Mouse (Mus musculus) MEL (cell line): ENCODE results near the gene Cldn19. TPM values are rescaled to one million over a fixed set of nuclear protein-coding genes. Genes with fewer than 3 reads are reported as not detected.

Source experiments
- DNase-seq: peaks from one replicate; pipeline ENCODE4 v3.0.0; 2011; ENCODE audit warnings: low read depth, low spot score
- H3K27ac ChIP-seq: 2 replicates; pipeline ENCODE4 v1.5.1; 2012; ENCODE audit warnings: low read depth, mild to moderate bottlenecking, control low read depth, low read length, moderate library complexity; ENCODE audit not compliant: control insufficient read depth
- H3K27me3 ChIP-seq, 2 experiments: fragments of 150-350 bp in 1 of 2; sonication (generic) in 1 of 2; 2 replicates each; pipeline ENCODE4 v1.6.1; 2012; ENCODE audit warnings: low read length in 2 of 2, mild to moderate bottlenecking in 2 of 2, improper control_type of control experiment in 1 of 2, moderate library complexity in 1 of 2; ENCODE audit not compliant: insufficient read depth in 2 of 2, control insufficient read depth in 1 of 2
- H3K36me3 ChIP-seq, 2 experiments: 2 replicates each; pipeline ENCODE4 v1.6.1; 2012 to 2014; ENCODE audit warnings: low read length in 2 of 2, improper control_type of control experiment in 1 of 2, inconsistent platforms in 1 of 2, mild to moderate bottlenecking in 1 of 2; ENCODE audit not compliant: insufficient read depth in 2 of 2, control insufficient read depth in 1 of 2
- H3K4me1 ChIP-seq, 2 experiments: fragments of 150-350 bp in 1 of 2; sonication (generic) in 1 of 2; 2 replicates each; pipeline ENCODE4 v1.6.1; 2012; ENCODE audit warnings: low read length in 2 of 2, improper control_type of control experiment in 1 of 2, mild to moderate bottlenecking in 1 of 2; ENCODE audit not compliant: insufficient read depth in 2 of 2, control insufficient read depth in 1 of 2
- H3K4me3 ChIP-seq, 2 experiments: fragments of 150-350 bp in 1 of 2; sonication (generic) in 1 of 2; 2 replicates each; pipeline ENCODE4 v1.5.1; 2012; ENCODE audit warnings: low read depth in 2 of 2, low read length in 2 of 2, mild to moderate bottlenecking in 2 of 2, moderate library complexity in 2 of 2, control low read depth in 1 of 2, improper control_type of control experiment in 1 of 2; ENCODE audit not compliant: control insufficient read depth in 1 of 2, insufficient read depth in 1 of 2
- H3K79me2 ChIP-seq: 2 replicates; pipeline ENCODE4 v1.6.1; 2012; ENCODE audit warnings: mild to moderate bottlenecking, low read length, moderate library complexity; ENCODE audit not compliant: control insufficient read depth, poor library complexity, insufficient read depth
- H3K9ac ChIP-seq: 2 replicates; pipeline ENCODE4 v1.6.1; 2012; ENCODE audit warnings: low read depth, mild to moderate bottlenecking, control low read depth, low read length, moderate library complexity; ENCODE audit not compliant: control insufficient read depth, poor library complexity, severe bottlenecking
- H3K9me3 ChIP-seq: fragments of 150-350 bp; sonication (generic); replicated peaks from 2 replicates; pipeline ENCODE4 v1.6.1; 2012; ENCODE audit warnings: mild to moderate bottlenecking, low read length, improper control_type of control experiment, moderate library complexity; ENCODE audit not compliant: insufficient read depth
- BHLHE40 ChIP-seq: IDR thresholded peaks from 2 replicates; pipeline ENCODE4 v1.6.1; 2012; ENCODE audit warnings: low read depth, mild to moderate bottlenecking, inconsistent platforms, low read length, improper control_type of control experiment, borderline replicate concordance
- CHD1 ChIP-seq: IDR thresholded peaks from 2 replicates; pipeline ENCODE4 v1.6.1; 2012; ENCODE audit warnings: low read depth, mild to moderate bottlenecking, inconsistent platforms, low read length, improper control_type of control experiment
- CTCF ChIP-seq, 3 experiments: IDR thresholded peaks in 2 of 3; conservative IDR thresholded peaks in 1 of 3; 2 replicates each; pipeline ENCODE4 v1.5.1; 2011 to 2012; ENCODE audit warnings: low read length in 3 of 3, low read depth in 2 of 3, mild to moderate bottlenecking in 2 of 3, improper control_type of control experiment in 1 of 3, inconsistent platforms in 1 of 3, mixed read lengths in 1 of 3, moderate library complexity in 1 of 3; ENCODE audit not compliant: control insufficient read depth in 1 of 3, insufficient read depth in 1 of 3, poor library complexity in 1 of 3, severe bottlenecking in 1 of 3
- E2F4 ChIP-seq: IDR thresholded peaks from 2 replicates; pipeline ENCODE4 v1.6.1; 2011; ENCODE audit warnings: low read depth, low read length, improper control_type of control experiment, borderline replicate concordance
- ELF1 ChIP-seq: IDR thresholded peaks from 2 replicates; pipeline ENCODE4 v1.6.1; 2014; ENCODE audit warnings: low read depth, mild to moderate bottlenecking, inconsistent platforms, low read length, improper control_type of control experiment, moderate library complexity
- EP300 ChIP-seq, 2 experiments: IDR thresholded peaks; 2 replicates each; pipeline ENCODE4 v1.6.1; 2011; ENCODE audit warnings: improper control_type of control experiment in 2 of 2, low read length in 2 of 2, low read depth in 1 of 2, mild to moderate bottlenecking in 1 of 2
- ETS1 ChIP-seq: IDR thresholded peaks from 2 replicates; pipeline ENCODE4 v1.6.1; 2012; ENCODE audit warnings: low read depth, mild to moderate bottlenecking, inconsistent platforms, low read length, improper control_type of control experiment, moderate library complexity
- GABPA ChIP-seq: IDR thresholded peaks from 2 replicates; pipeline ENCODE4 v1.6.1; 2012; ENCODE audit warnings: low read depth, mild to moderate bottlenecking, inconsistent platforms, low read length, improper control_type of control experiment, moderate library complexity
- GATA1 ChIP-seq: IDR thresholded peaks from 2 replicates; pipeline ENCODE4 v1.6.1; 2011; ENCODE audit warnings: low read depth, low read length, improper control_type of control experiment
- HCFC1 ChIP-seq: IDR thresholded peaks from 2 replicates; pipeline ENCODE4 v1.6.1; 2012; ENCODE audit warnings: low read depth, mild to moderate bottlenecking, inconsistent platforms, low read length, improper control_type of control experiment, moderate library complexity
- JUND ChIP-seq: IDR thresholded peaks from 2 replicates; pipeline ENCODE4 v1.6.1; 2011; ENCODE audit warnings: low read depth, mild to moderate bottlenecking, improper control_type of control experiment, low read length
- KAT2A ChIP-seq: conservative IDR thresholded peaks from 2 replicates; pipeline ENCODE4 v1.6.1; 2012; ENCODE audit warnings: low read depth, low read length, improper control_type of control experiment, inconsistent platforms
- MAFK ChIP-seq: IDR thresholded peaks from 2 replicates; pipeline ENCODE4 v1.6.1; 2011; ENCODE audit warnings: low read depth, mild to moderate bottlenecking, low read length, improper control_type of control experiment, borderline replicate concordance
- MAX ChIP-seq: IDR thresholded peaks from 2 replicates; pipeline ENCODE4 v1.6.1; 2011; ENCODE audit warnings: low read length, improper control_type of control experiment
- MAZ ChIP-seq: IDR thresholded peaks from 2 replicates; pipeline ENCODE4 v1.6.1; 2012; ENCODE audit warnings: low read depth, mild to moderate bottlenecking, inconsistent platforms, low read length, improper control_type of control experiment
- MEF2A ChIP-seq: IDR thresholded peaks from 2 replicates; pipeline ENCODE4 v1.6.1; 2014; ENCODE audit warnings: low read depth, mild to moderate bottlenecking, inconsistent platforms, low read length, improper control_type of control experiment; ENCODE audit not compliant: poor library complexity, insufficient replicate concordance, severe bottlenecking; ENCODE audit errors: extremely low read depth
- MXI1 ChIP-seq: IDR thresholded peaks from 2 replicates; pipeline ENCODE4 v1.6.1; 2011; ENCODE audit warnings: mild to moderate bottlenecking, low read depth, low read length, improper control_type of control experiment
- MYC ChIP-seq: IDR thresholded peaks from 2 replicates; pipeline ENCODE4 v1.6.1; 2011; ENCODE audit warnings: low read depth, mild to moderate bottlenecking, low read length, improper control_type of control experiment, moderate library complexity
- NRF1 ChIP-seq: IDR thresholded peaks from 2 replicates; pipeline ENCODE4 v1.6.1; 2014; ENCODE audit warnings: low read depth, mild to moderate bottlenecking, inconsistent platforms, low read length, improper control_type of control experiment, moderate library complexity; ENCODE audit not compliant: poor library complexity, insufficient read depth, severe bottlenecking
- POLR2A ChIP-seq, 2 experiments: IDR thresholded peaks; 2 replicates each; pipeline ENCODE4 v1.6.1; 2011 to 2012; ENCODE audit warnings: low read length in 2 of 2, mild to moderate bottlenecking in 2 of 2, control low read depth in 1 of 2, improper control_type of control experiment in 1 of 2, low read depth in 1 of 2, moderate library complexity in 1 of 2; ENCODE audit not compliant: control insufficient read depth in 1 of 2, insufficient read depth in 1 of 2, poor library complexity in 1 of 2
- POLR2AphosphoS2 ChIP-seq: IDR thresholded peaks from 2 replicates; pipeline ENCODE4 v1.6.1; 2011; ENCODE audit warnings: low read length, improper control_type of control experiment
- RAD21 ChIP-seq: IDR thresholded peaks from 2 replicates; pipeline ENCODE4 v1.6.1; 2011; ENCODE audit warnings: mild to moderate bottlenecking, low read depth, low read length, improper control_type of control experiment
- RCOR1 ChIP-seq: IDR thresholded peaks from 2 replicates; pipeline ENCODE4 v1.6.1; 2012; ENCODE audit warnings: low read depth, mild to moderate bottlenecking, inconsistent platforms, low read length, improper control_type of control experiment
- SIN3A ChIP-seq: IDR thresholded peaks from 2 replicates; pipeline ENCODE4 v1.6.1; 2012; ENCODE audit warnings: low read length, improper control_type of control experiment, inconsistent platforms
- SMC3 ChIP-seq: IDR thresholded peaks from 2 replicates; pipeline ENCODE4 v1.6.1; 2011; ENCODE audit warnings: low read depth, low read length, improper control_type of control experiment
- TAL1 ChIP-seq: IDR thresholded peaks from 2 replicates; pipeline ENCODE4 v1.6.1; 2012; ENCODE audit warnings: mild to moderate bottlenecking, inconsistent platforms, low read length, moderate library complexity, mixed read lengths
- TBP ChIP-seq: IDR thresholded peaks from 2 replicates; pipeline ENCODE4 v1.8.0; 2011; ENCODE audit warnings: low read depth, low read length, improper control_type of control experiment
- TCF12 ChIP-seq: IDR thresholded peaks from 2 replicates; pipeline ENCODE4 v1.6.1; 2014; ENCODE audit warnings: low read depth, mild to moderate bottlenecking, inconsistent platforms, low read length, improper control_type of control experiment, moderate library complexity
- USF2 ChIP-seq, 2 experiments: IDR thresholded peaks; 2 replicates each; pipeline ENCODE4 v1.6.1; 2011 to 2012; ENCODE audit warnings: improper control_type of control experiment in 2 of 2, low read length in 2 of 2, borderline replicate concordance in 1 of 2, inconsistent platforms in 1 of 2, low read depth in 1 of 2, mild to moderate bottlenecking in 1 of 2; ENCODE audit not compliant: insufficient read depth in 1 of 2
- ZC3H11A ChIP-seq: IDR thresholded peaks from 2 replicates; pipeline ENCODE4 v1.6.1; 2012; ENCODE audit warnings: low read depth, mild to moderate bottlenecking, inconsistent platforms, low read length, improper control_type of control experiment
- ZKSCAN1 ChIP-seq: IDR thresholded peaks from 2 replicates; pipeline ENCODE4 v1.6.1; 2012; ENCODE audit warnings: low read depth, mild to moderate bottlenecking, inconsistent platforms, low read length, improper control_type of control experiment, moderate library complexity
- ZMIZ1 ChIP-seq: IDR thresholded peaks from 2 replicates; pipeline ENCODE4 v1.6.1; 2012; ENCODE audit warnings: low read depth, mild to moderate bottlenecking, inconsistent platforms, low read length, improper control_type of control experiment, moderate library complexity
- ZNF384 ChIP-seq: IDR thresholded peaks from 2 replicates; pipeline ENCODE4 v1.6.1; 2012; ENCODE audit warnings: low read depth, mild to moderate bottlenecking, inconsistent platforms, low read length, improper control_type of control experiment
- polyA plus RNA-seq, 2 experiments: library from polyadenylated mRNA; stranded (reverse) in 1 of 2; unstranded in 1 of 2; fragments of >175 nt in 1 of 2; fragments of >200 nt in 1 of 2; gene quantifications; 2 replicates each; pipeline versions ENCODE4 v1.2.1 to v1.2.4; 2012; ENCODE audit warnings: low replicate concordance in 2 of 2, low read depth in 1 of 2; ENCODE audit not compliant: insufficient read length in 2 of 2, insufficient read depth in 1 of 2, missing spikeins in 1 of 2
- total RNA-seq: library from RNA; depleted of rRNA; stranded (reverse); fragments of 300-350 nt; gene quantifications from 2 replicates; pipeline ENCODE4 v1.2.3, GENCODE M21; 2012

Gene Cldn19
- total and polyA plus RNA-seq, 3 experiments: not detected

GRCm38 (mm10) chr4:119226751-119227150 lies 28.5 kb upstream of the Cldn19 start:
- Histone ChIP-seq H3K27me3 (no peaks in the 10 kb centered on the region), H3K36me3 (peaks cover 0 to 21% of the 10 kb centered on the region in 2 experiments; a peak in 2 of 4 replicates), H3K27ac (peak overlapping the region; percentile 73), H3K9ac (no peak overlapping the region), H3K4me3 (no peak overlapping the region), H3K4me1 (peaks cover 3 to 16% of the 10 kb centered on the region in 2 experiments; a peak in 3 of 4 replicates), H3K9me3 (no peaks in the 10 kb centered on the region), H3K79me2 (no peaks in the 10 kb centered on the region; the same call in 1 of the 2 replicates)
- TF ChIP-seq ELF1 (no peak), ZMIZ1 (no peak), CHD1 (no peak), ZKSCAN1 (no peak), NRF1 (no peak), MAFK (0 out of 2 replicates have a peak, but pooled peaks have one; percentile 17), ZC3H11A (no peak), MEF2A (no peak), ETS1 (peak; percentile 56), ZNF384 (no peak), HCFC1 (no peak), TBP (no peak), SMC3 (no peak), POLR2A (IDR thresholded peaks at IDR 0.05; ENCODE audit: control insufficient read depth in 1 of 2, insufficient read depth in 1 of 2, low read depth in 1 of 2, low read length in 2 of 2, poor library complexity in 1 of 2) (no peak), TCF12 (no peak), E2F4 (no peak), RAD21 (no peak), KAT2A (no peak), MXI1 (peak; percentile 36; the same call in 1 of the 2 replicates), MAX (peak; percentile 73), GATA1 (peak; percentile 37; the same call in 1 of the 2 replicates), GABPA (no peak), POLR2AphosphoS2 (no peak), RCOR1 (no peak), MAZ (no peak), USF2 (IDR thresholded peaks at IDR 0.05; ENCODE audit: borderline replicate concordance in 1 of 2, insufficient read depth in 1 of 2, low read depth in 1 of 2, low read length in 2 of 2) (no peak), BHLHE40 (0 out of 2 replicates have a peak, but pooled peaks have one; percentile 29), MYC (peak; percentile 62; the same call in 1 of the 2 replicates), SIN3A (no peak), CTCF (IDR thresholded peaks at IDR 0.05 in 2 of 3, conservative IDR thresholded peaks at IDR 0.05 in 1 of 3; ENCODE audit: control insufficient read depth in 1 of 3, insufficient read depth in 1 of 3, low read depth in 2 of 3, low read length in 3 of 3, poor library complexity in 1 of 3, severe bottlenecking in 1 of 3) (no peak), EP300 (IDR thresholded peaks at IDR 0.05; ENCODE audit: low read depth in 1 of 2, low read length in 2 of 2) (peak; percentile 56 to 57), TAL1 (no peak), JUND (0 out of 2 replicates have a peak, but pooled peaks have one; percentile 70)
- peak; percentile 81 for DNase-seq
